In genomic region chr10:75436604-75437217, GRCm38 (mm10) we compare ENCODE assay signal across 9 mouse cellular contexts. TPM values are rescaled to one million over a fixed set of nuclear protein-coding genes. Genes with fewer than 3 reads are reported as not detected.
DNase-seq lines count a peak whose midpoint lies in the region; ATAC-seq and TF ChIP-seq lines count a peak whose summit lies in the region.
"Had no signal": no experiment of that assay in that cellular context is flagged by ENCODE, and none has a peak within 500 bp of the region (broad histone marks: within the 10 kb centered on the region; RNA-seq: fewer than 3 reads in every experiment).

No protein-coding gene starts in this region.

- DNase-seq in brain, embryonic 14.5 days (ENCODE audit: low read depth) = peak; percentile 90
- DNase-seq in forebrain, embryonic 10.5 days (ENCODE audit: extremely low spot score, low spot score) = peak; percentile 81
- peak; percentile 40 for DNase-seq in heart, postnatal 25 days (ENCODE audit: low spot score)
- DNase-seq in layer of hippocampus, adult 11-12 months (ENCODE audit: low spot score) = peak; percentile 93
- peak; percentile 67 to 81 for DNase-seq in lung, adult 18-20 months
- peak; percentile 21 to 53 for DNase-seq in thymus, adult 18-20 months

- 0 out of 2 replicates have a peak, but pooled peaks cover 2% of the 10 kb centered on the region for H3K9me3 ChIP-seq in E14TG2a.4 (ENCODE audit: low read length)
- peaks cover 2% of the 10 kb centered on the region; the same call in 1 of the 2 replicates for H3K9me3 ChIP-seq in forebrain, embryonic 10.5 days
- H3K9me3 ChIP-seq: heart, embryonic 13.5 days had no signal

- H3K27me3 ChIP-seq in E14TG2a.4 (ENCODE audit: insufficient read depth, low read length) = peaks cover 6% of the 10 kb centered on the region
- no peaks in the 10 kb centered on the region; the same call in 1 of the 2 replicates for H3K27me3 ChIP-seq in forebrain, embryonic 10.5 days (ENCODE audit: poor library complexity, severe bottlenecking)
- H3K27me3 ChIP-seq: heart, embryonic 13.5 days had no signal

- TF ChIP-seq POLR2A in brain, embryonic 14.5 days (IDR thresholded peaks at IDR 0.05; ENCODE audit: borderline replicate concordance, extremely low read depth, insufficient read depth, insufficient read length, poor library complexity, severe bottlenecking) = no peak

- intact Hi-C loops in heart, postnatal 25 days (cut with DNase I) = loop anchor here (1.0 to 5.0 kb wide), 4 partner anchors 44 to 181 kb away; partner anchors contain the start of gene Adora2a

- TF ChIP-seq CTCF in E14TG2a.4 (conservative IDR thresholded peaks at IDR 0.05; ENCODE audit: low read length) = peak; percentile 72
- TF ChIP-seq CTCF in brain, embryonic 14.5 days (IDR thresholded peaks at IDR 0.05; ENCODE audit: borderline replicate concordance, extremely low read depth, insufficient read depth, insufficient read length) = peak; percentile 86

- 24% methylated on average over 3 of the region's 3 CpGs for WGBS in forebrain, embryonic 10.5 days

- H3K4me3 ChIP-seq in E14TG2a.4 (replicated peaks; ENCODE audit: low read length) = no peak overlapping the region
- no peak overlapping the region for H3K4me3 ChIP-seq in forebrain, embryonic 10.5 days
- H3K4me3 ChIP-seq: heart, embryonic 13.5 days had no signal

- H3K36me3 ChIP-seq in E14TG2a.4 (ENCODE audit: insufficient read depth, low read length) = no peaks in the 10 kb centered on the region
- H3K36me3 ChIP-seq in forebrain, embryonic 10.5 days (replicated peaks) = no peaks in the 10 kb centered on the region
- H3K36me3 ChIP-seq: heart, embryonic 13.5 days had no signal

- H3K27ac ChIP-seq in forebrain, embryonic 10.5 days = no peak overlapping the region

- no peaks in the 10 kb centered on the region for H3K4me1 ChIP-seq in E14TG2a.4 (replicated peaks; ENCODE audit: low read depth, low read length)
- H3K4me1 ChIP-seq in forebrain, embryonic 10.5 days = peaks cover 4% of the 10 kb centered on the region

- ATAC-seq in neutrophil, adult 5-6 weeks (ENCODE audit: extremely low read depth, insufficient number of reproducible peaks, low FRiP score, poor library complexity, severe bottlenecking) = peak; percentile 79

RNA-seq across cellular contexts. Expression of gene Upb1, which starts 35.8 kb away (rescaled TPM):
- 0.04 TPM in 1 of 2 replicates, not detected in the other for polyA plus RNA-seq in brain, embryonic 14.5 days (2012; rRNA removed)
- 0.06 and 0.15 TPM in 2 replicates for polyA plus RNA-seq in forebrain, embryonic 10.5 days (2016; fragmentation: Nextera tagmentation; extraction: Ambion mirVana)
- total RNA-seq in heart, postnatal 25 days (2021) = under 1 TPM; 0.22 to 0.70 TPM
- 1.0 and 2.3 TPM in 2 replicates for total RNA-seq in neutrophil, adult 5-6 weeks (2017)

Comparison
In these comparisons a context has a peak if more than half of its experiments do, and no peak if none do; other contexts are left out.
1. DNase-seq: peak in every context shown above with its lines; median percentile 93 in layer of hippocampus, adult 11-12 months; 90 in brain, embryonic 14.5 days; 81 in forebrain, embryonic 10.5 days; 74 in lung, adult 18-20 months; 40 in heart, postnatal 25 days; 37 in thymus, adult 18-20 months.